ENCODE assay signal across 8 mouse cellular contexts in the genomic region with DNA sequence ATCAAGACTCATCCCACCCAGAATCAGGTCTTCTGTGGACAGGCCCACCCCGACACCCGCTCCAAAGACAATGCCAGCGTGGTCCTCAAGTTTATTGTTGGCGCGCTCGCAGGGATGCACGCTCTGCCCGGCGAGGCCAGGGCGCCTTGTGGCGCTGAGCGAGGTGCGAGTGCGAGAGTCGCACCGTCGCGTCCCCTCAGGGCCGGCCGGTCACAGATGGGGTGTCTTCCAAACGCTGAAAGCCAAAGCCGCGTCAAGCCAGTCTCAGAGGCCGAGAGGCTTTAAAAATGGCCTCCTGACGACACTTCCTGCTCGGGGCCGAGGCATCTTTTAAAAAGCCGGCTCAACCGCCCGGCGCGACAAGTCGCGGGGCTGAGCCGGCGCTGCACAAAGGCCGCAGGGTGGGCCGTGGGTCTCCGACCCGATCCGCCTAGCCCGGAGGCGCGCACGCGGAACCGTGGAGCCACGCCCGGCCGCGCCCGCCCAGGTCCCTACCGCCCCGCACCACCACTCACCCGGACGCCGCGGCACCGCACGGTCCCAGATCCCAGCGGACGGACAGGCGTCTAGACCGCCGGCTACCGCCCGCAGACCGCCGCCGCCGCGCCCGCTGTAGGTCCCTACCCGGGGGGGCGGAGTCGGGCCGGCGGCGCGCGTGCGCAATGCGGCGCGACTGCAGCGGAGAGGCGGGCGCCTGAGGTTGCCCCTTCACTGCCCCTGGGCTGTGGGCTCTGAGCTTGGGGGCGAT. TPM values are rescaled to one million over a fixed set of nuclear protein-coding genes. Genes with fewer than 3 reads are reported as not detected.
DNase-seq lines count a peak whose midpoint lies in the region; ATAC-seq and TF ChIP-seq lines count a peak whose summit lies in the region.

A gene (minus strand): TSS at position 663 of the 748 bp plus-strand sequence.

- TF ChIP-seq CTCF in forebrain, postnatal 0 days (IDR thresholded peaks at IDR 0.05; ENCODE audit: low read depth) = no peak
- TF ChIP-seq CTCF in layer of hippocampus, adult 2 months (conservative IDR thresholded peaks at IDR 0.05) = no peak
- TF ChIP-seq CTCF in lung, adult 2 months (IDR thresholded peaks at IDR 0.05; ENCODE audit: insufficient read depth, low read length) = no peak

- intact Hi-C loops in heart, postnatal 36 days (cut with DNase I) = no loop called here

- peak within 1 kb of the TSS; percentile 70 for H3K4me2 ChIP-seq in forebrain, postnatal 0 days (ENCODE audit: low read depth)

- in situ Hi-C loops in ES-E14 (cut with MboI; ENCODE audit: low sequenced_read_pairs in 2 of 2, unreplicated experiment in 2 of 2) = no loop called here

- peak within 1 kb of the TSS; percentile 72 for H3K27ac ChIP-seq in ES-E14 (ENCODE audit: insufficient read depth, low read depth, low read length, poor library complexity, severe bottlenecking)
- peak within 1 kb of the TSS; percentile 89 for H3K27ac ChIP-seq in forebrain, postnatal 0 days (ENCODE audit: low read depth, low read length)
- H3K27ac ChIP-seq in layer of hippocampus, adult 2 months = peak within 1 kb of the TSS; percentile 88

- peak; percentile 92 for ATAC-seq in forebrain, postnatal 0 days
- ATAC-seq in neutrophil, adult 5-6 weeks (ENCODE audit: extremely low read depth, insufficient number of reproducible peaks, low FRiP score, poor library complexity, severe bottlenecking) = peak; percentile 9; the same call in 1 of the 2 replicates

- H3K9me3 ChIP-seq in ES-E14 (ENCODE audit: control insufficient read depth, insufficient read depth, low read depth, low read length) = no peaks in the 10 kb centered on the region
- no peaks in the 10 kb centered on the region for H3K9me3 ChIP-seq in forebrain, postnatal 0 days (ENCODE audit: low read length)

- peaks cover 27% of the 10 kb centered on the region for H3K36me3 ChIP-seq in ES-E14 (ENCODE audit: control insufficient read depth, insufficient read depth, low read length, poor library complexity, severe bottlenecking)
- peaks cover 27% of the 10 kb centered on the region for H3K36me3 ChIP-seq in forebrain, postnatal 0 days (ENCODE audit: insufficient read depth)

- TF ChIP-seq POLR2A in lung, adult 2 months (IDR thresholded peaks at IDR 0.05; ENCODE audit: borderline replicate concordance, extremely low read depth, low read depth, low read length) = no peak

- peak; percentile 61 for DNase-seq in ES-E14 (ENCODE audit: low read depth, low spot score)
- peak; percentile 80 for DNase-seq in cerebellum, adult 11 months
- DNase-seq in forebrain, postnatal 0 days = peak; percentile 87
- peak; percentile 82 to 86 for DNase-seq in heart, postnatal 36 days
- DNase-seq in layer of hippocampus, adult 2 months (ENCODE audit: low spot score in 2 of 2) = peak; percentile 70 to 75
- peak; percentile 75 for DNase-seq in lung, adult 2 months
- peak; percentile 90 for DNase-seq in testis, postnatal 10 days (ENCODE audit: low spot score)

- peak within 1 kb of the TSS; percentile 97 for H3K9ac ChIP-seq in ES-E14 (ENCODE audit: insufficient read depth, low read depth, low read length, poor library complexity, severe bottlenecking)
- peak within 1 kb of the TSS; percentile 95 for H3K9ac ChIP-seq in forebrain, postnatal 0 days

- no peaks in the 10 kb centered on the region for H3K27me3 ChIP-seq in forebrain, postnatal 0 days (ENCODE audit: insufficient read depth, low read length)

- 5% methylated on average over 86 of the region's 89 CpGs for WGBS in forebrain, postnatal 0 days
- 1% methylated on average over 82 of the region's 89 CpGs for WGBS in lung, adult 2 months

- peak within 1 kb of the TSS; percentile 83 to 96 for H3K4me3 ChIP-seq in ES-E14 (ENCODE audit: insufficient read depth in 1 of 2, low read depth in 1 of 2, low read length in 2 of 2, poor library complexity in 1 of 2, severe bottlenecking in 1 of 2)
- H3K4me3 ChIP-seq in forebrain, postnatal 0 days (ENCODE audit: low read depth, low read length) = peak within 1 kb of the TSS; percentile 87
- H3K4me3 ChIP-seq in layer of hippocampus, adult 2 months = peak within 1 kb of the TSS; percentile 88
- peak within 1 kb of the TSS; percentile 65 for H3K4me3 ChIP-seq in lung, adult 2 months (replicated peaks; ENCODE audit: extremely low read depth, low read depth, low read length)

- peaks cover 17 to 27% of the 10 kb centered on the region in 2 experiments for H3K4me1 ChIP-seq in ES-E14 (ENCODE audit: control insufficient read depth in 2 of 2, insufficient read depth in 2 of 2, low read length in 2 of 2, poor library complexity in 1 of 2)
- peaks cover 10% of the 10 kb centered on the region; the same call in 1 of the 2 replicates for H3K4me1 ChIP-seq in forebrain, postnatal 0 days (ENCODE audit: insufficient read depth)
- no peaks in the 10 kb centered on the region for H3K4me1 ChIP-seq in lung, adult 2 months (ENCODE audit: control insufficient read depth, insufficient read depth, low read length)

TF ChIP-seq in ES-E14, 5 proteins besides CTCF, POLR2A, EP300 and RAD21:
- TF ChIP-seq ZC3H11A (IDR thresholded peaks at IDR 0.05; ENCODE audit: borderline replicate concordance, low read depth, low read length) (no peak), HCFC1 (IDR thresholded peaks at IDR 0.05; ENCODE audit: borderline replicate concordance, insufficient read depth, low read length) (peak; percentile 55; the same call in 1 of the 2 replicates), ZNF384 (IDR thresholded peaks at IDR 0.05; ENCODE audit: low read depth, low read length) (no peak)

RNA-seq across cellular contexts. Expression of the gene that starts here (rescaled TPM):
- 31.0 and 34.0 TPM in 2 replicates for total RNA-seq in ES-E14 (2012; rRNA removed)
- 32.5 and 43.9 TPM in 2 replicates for total RNA-seq in forebrain, postnatal 0 days (2014; rRNA removed)
- 12.8 and 19.9 TPM in 2 replicates for polyA plus RNA-seq in forebrain, postnatal 0 days (2015; fragmentation: Nextera tagmentation; extraction: Ambion mirVana)
- total RNA-seq in heart, postnatal 36 days (2021) = 1 to 10 TPM; 4.2 to 6.4 TPM
- total RNA-seq in layer of hippocampus, adult 2 months (2021) = 10 to 100 TPM; 13.1 to 13.9 TPM
- polyA plus RNA-seq in lung, adult 2 months (2012; rRNA removed) = 1.2 and 2.3 TPM in 2 replicates
- total RNA-seq in neutrophil, adult 5-6 weeks (2017) = 0.86 and 1.2 TPM in 2 replicates

Comparison
In these comparisons a context has a peak if more than half of its experiments do, and no peak if none do; other contexts are left out.
1. Peak in every context shown above with its lines: DNase-seq, ATAC-seq, H3K4me3 ChIP-seq and H3K27ac ChIP-seq.